In the genomic region with DNA sequence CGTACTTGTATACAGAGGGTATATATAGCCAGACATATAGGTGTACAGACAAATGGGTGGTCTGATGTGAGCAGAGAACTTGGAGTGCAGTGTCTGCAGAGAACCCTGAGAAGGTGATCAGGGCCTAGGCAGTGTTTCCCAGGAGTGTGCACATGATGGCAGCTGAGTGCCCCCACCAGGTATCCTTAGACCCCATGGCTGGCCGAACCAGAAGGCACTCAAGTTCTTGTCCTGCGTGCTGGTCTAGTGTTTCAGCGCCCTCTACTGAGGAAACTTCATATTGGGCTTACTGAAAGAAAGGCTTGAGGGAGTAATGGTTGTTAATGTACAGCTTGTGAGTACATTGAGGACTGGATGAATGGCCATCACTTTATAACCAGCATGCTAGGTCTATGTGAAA, we compare ENCODE assay signal across 10 mouse cellular contexts. TPM values are rescaled to one million over a fixed set of nuclear protein-coding genes. Genes with fewer than 3 reads are reported as not detected.
A peak's percentile ranks its signal among the peaks of the same experiment; 100 is the strongest.
DNase-seq lines count a peak whose midpoint lies in the region; ATAC-seq and TF ChIP-seq lines count a peak whose summit lies in the region.
"Had no signal": no experiment of that assay in that cellular context is flagged by ENCODE, and none has a peak within 500 bp of the region (broad histone marks: within the 10 kb centered on the region; RNA-seq: fewer than 3 reads in every experiment).

No protein-coding gene starts in this region.

- H3K4me1 ChIP-seq in cortical plate, adult 2 months (ENCODE audit: control insufficient read depth, insufficient read depth, low read length), result no peaks in the 10 kb centered on the region; the same call in 1 of the 2 replicates
- H3K4me1 ChIP-seq in kidney, embryonic 15.5 days, result peaks cover 18% of the 10 kb centered on the region

- peak; percentile 65 for TF ChIP-seq CTCF in cortical plate, adult 2 months (IDR thresholded peaks at IDR 0.05; ENCODE audit: extremely low read depth, insufficient read depth, low read length)

- H3K36me3 ChIP-seq in kidney, embryonic 15.5 days, result peaks cover 27% of the 10 kb centered on the region

- H3K27me3 ChIP-seq in kidney, embryonic 15.5 days, result no peaks in the 10 kb centered on the region
- H3K27me3 ChIP-seq: heart, embryonic 13.5 days had no signal

- no peak overlapping the region for H3K4me3 ChIP-seq in cortical plate, adult 2 months (ENCODE audit: insufficient read depth, low read length)
- H3K4me3 ChIP-seq in kidney, embryonic 15.5 days (replicated peaks), result no peak overlapping the region
- H3K4me3 ChIP-seq: heart, embryonic 13.5 days; myocyte had no signal

- DNase-seq in adrenal gland, postnatal 10 days, result peak; percentile 54
- no peak for DNase-seq in adrenal gland, postnatal 4 days (ENCODE audit: low spot score in 2 of 2)
- peak; percentile 53 to 59 for DNase-seq in left cerebral cortex, postnatal 10 days (ENCODE audit: extremely low spot score in 1 of 2, low spot score in 2 of 2)
- no peak for DNase-seq in left cerebral cortex, adult 11 months (ENCODE audit: low spot score)
- peak; percentile 59 for DNase-seq in mesoderm, embryonic 11.5 days (ENCODE audit: low read depth, low spot score)
- DNase-seq in thymus, postnatal 25 days, result peak; percentile 44

- H3K9ac ChIP-seq in kidney, embryonic 15.5 days, result no peak overlapping the region
- H3K9ac ChIP-seq: heart, embryonic 13.5 days had no signal

- no peak overlapping the region for H3K4me2 ChIP-seq in kidney, embryonic 15.5 days
- H3K4me2 ChIP-seq: heart, embryonic 13.5 days had no signal

- no peaks in the 10 kb centered on the region for H3K9me3 ChIP-seq in kidney, embryonic 15.5 days (replicated peaks)
- H3K9me3 ChIP-seq: heart, embryonic 13.5 days had no signal

- WGBS in kidney, embryonic 15.5 days, result 19% methylated on average over 4 of the region's 4 CpGs

- intact Hi-C loops in left cerebral cortex, postnatal 10 days (cut with DNase I), result no loop called here

- no peak overlapping the region for H3K27ac ChIP-seq in cortical plate, adult 2 months (ENCODE audit: insufficient read depth, low read length)
- H3K27ac ChIP-seq in kidney, embryonic 15.5 days, result no peak overlapping the region
- H3K27ac ChIP-seq: heart, embryonic 13.5 days had no signal

- no peak for TF ChIP-seq POLR2A in cortical plate, adult 2 months (IDR thresholded peaks at IDR 0.05; ENCODE audit: extremely low read depth, insufficient read depth, low read length)

- ATAC-seq in kidney, embryonic 15.5 days (replicated peaks; ENCODE audit: low FRiP score), result 0 out of 2 replicates have a peak, but pooled peaks have one; percentile 40

RNA-seq across cellular contexts. Expression of a gene that starts 8.7 kb away (rescaled TPM):
- 10 to 100 TPM; 12.3 to 14.3 TPM for total RNA-seq in adrenal gland, postnatal 10 days (2021)
- total RNA-seq in adrenal gland, postnatal 4 days (2021), result 10 to 100 TPM; 15.7 to 16.8 TPM
- total RNA-seq in left cerebral cortex, postnatal 10 days (2021), result 10 to 100 TPM; 22.8 to 23.4 TPM
- polyA plus RNA-seq in cortical plate, adult 2 months (2012; rRNA removed), result 24.6 and 27.9 TPM in 2 replicates
- polyA plus RNA-seq in kidney, embryonic 15.5 days (2015; fragmentation: Nextera tagmentation; extraction: Ambion mirVana), result 17.3 and 19.0 TPM in 2 replicates

RNA-seq across cellular contexts. Expression of a gene that starts 9.0 kb away (rescaled TPM):
- 10 to 100 TPM; 57.5 to 58.1 TPM for total RNA-seq in adrenal gland, postnatal 10 days (2021)
- 10 to 100 TPM; 93.9 to 96.3 TPM for total RNA-seq in adrenal gland, postnatal 4 days (2021)
- 100 to 1,000 TPM in 1 of 2 experiments, 10 to 100 TPM in 1; 83.9 to 105 TPM for total RNA-seq in left cerebral cortex, postnatal 10 days (2021)
- polyA plus RNA-seq in cortical plate, adult 2 months (2012; rRNA removed), result 101 and 118 TPM in 2 replicates
- polyA plus RNA-seq in kidney, embryonic 15.5 days (2015; fragmentation: Nextera tagmentation; extraction: Ambion mirVana), result 101 and 103 TPM in 2 replicates

RNA-seq across cellular contexts. Expression of a gene that starts 16.9 kb away (rescaled TPM):
- total RNA-seq in adrenal gland, postnatal 10 days (2021), result 100 to 1,000 TPM in 1 of 2 experiments, 10 to 100 TPM in 1; 92.2 to 106 TPM
- 100 to 1,000 TPM; 128 to 133 TPM for total RNA-seq in adrenal gland, postnatal 4 days (2021)
- total RNA-seq in left cerebral cortex, postnatal 10 days (2021), result 100 to 1,000 TPM; 257 to 262 TPM
- polyA plus RNA-seq in cortical plate, adult 2 months (2012; rRNA removed), result 156 and 166 TPM in 2 replicates
- polyA plus RNA-seq in kidney, embryonic 15.5 days (2015; fragmentation: Nextera tagmentation; extraction: Ambion mirVana), result 87.9 and 92.2 TPM in 2 replicates

RNA-seq across cellular contexts. Expression of a gene that starts 26.9 kb away (rescaled TPM):
- not detected for total RNA-seq in adrenal gland, postnatal 10 days (2021)
- not detected for total RNA-seq in adrenal gland, postnatal 4 days (2021)
- total RNA-seq in left cerebral cortex, postnatal 10 days (2021), result not detected
- not detected in 2 replicates for polyA plus RNA-seq in cortical plate, adult 2 months (2012; rRNA removed)
- not detected in 2 replicates for polyA plus RNA-seq in kidney, embryonic 15.5 days (2015; fragmentation: Nextera tagmentation; extraction: Ambion mirVana)
- polyA plus RNA-seq: myocyte had no signal

RNA-seq across cellular contexts. Expression of a gene that starts 28.1 kb away (rescaled TPM):
- not detected for total RNA-seq in adrenal gland, postnatal 10 days (2021)
- not detected for total RNA-seq in adrenal gland, postnatal 4 days (2021)
- total RNA-seq in left cerebral cortex, postnatal 10 days (2021), result not detected
- polyA plus RNA-seq in cortical plate, adult 2 months (2012; rRNA removed), result not detected in 2 replicates
- polyA plus RNA-seq in kidney, embryonic 15.5 days (2015; fragmentation: Nextera tagmentation; extraction: Ambion mirVana), result not detected in 2 replicates
- polyA plus RNA-seq: heart, embryonic 13.5 days; myocyte had no signal

Comparison
In these comparisons a context has a peak if more than half of its experiments do, and no peak if none do; other contexts are left out.
1. DNase-seq: peak in adrenal gland, postnatal 10 days (single experiment), left cerebral cortex, postnatal 10 days (2 of 2), mesoderm, embryonic 11.5 days (single experiment) and thymus, postnatal 25 days (single experiment); none in adrenal gland, postnatal 4 days (0 of 2) and left cerebral cortex, adult 11 months (single experiment).